Mouse (Mus musculus) cerebellum, adult 2 months (tissue): Measurements from ENCODE around the gene Megf6.

Experiments used
- CTCF ChIP-seq: fragments of 200-500 bp; IDR thresholded peaks from 2 replicates; pipeline ENCODE4 v1.5.1; 2011; ENCODE audit warnings: low read depth, mild to moderate bottlenecking, control low read depth, low read length, moderate library complexity, borderline replicate concordance; ENCODE audit not compliant: insufficient read depth
- POLR2A ChIP-seq: fragments of 200-500 bp; IDR thresholded peaks from 2 replicates; pipeline ENCODE4 v1.6.1; 2011; ENCODE audit warnings: low read length, control low read depth, borderline replicate concordance; ENCODE audit not compliant: insufficient read depth

GRCm38 (mm10) chr4:154299541-154300271 is 129.2 kb downstream of the Megf6 start:
- TF ChIP-seq CTCF (no peak), POLR2A (no peak)
